Mouse (Mus musculus) right cerebral cortex, postnatal 4 days (tissue): ENCODE measurements at regions not wholly inside any gene's neighbourhood (a gene's known extent, or its start where the extent isn't known, plus 50 kb on each side); places are given as distances from the start of the nearest gene placed in this dataset.
A peak's percentile ranks its signal among the peaks of the same experiment; 100 is the strongest.

Source experiments
- DNase-seq: peaks from one replicate; pipeline ENCODE4 v3.0.0-alpha.2; 2022

- DNase-seq = no peak
These were observed 80.0 kb downstream of the Tbx4 start for GRCm38 (mm10) chr11:85966207-85966606.

- DNase-seq = no peak
These were observed 84.1 kb downstream of the Tbx4 start for GRCm38 (mm10) chr11:85970287-85970686.

GRCm38 (mm10) chr11:85972385-85972784 lies 86.2 kb downstream of the Tbx4 start:
- peak; percentile 53 for DNase-seq

- no peak for DNase-seq
These were observed 87.5 kb downstream of the Tbx4 start for GRCm38 (mm10) chr11:85973736-85974135.

- DNase-seq = no peak
These were observed 90.6 kb downstream of the Tbx4 start for GRCm38 (mm10) chr11:85976693-85977434.

GRCm38 (mm10) chr11:85980388-85980787 lies 94.2 kb downstream of the Tbx4 start:
- no peak for DNase-seq

GRCm38 (mm10) chr11:85981561-85981960 lies 95.3 kb downstream of the Tbx4 start:
- DNase-seq = no peak

GRCm38 (mm10) chr11:85986338-85986737 lies 100.1 kb downstream of the Tbx4 start:
- no peak for DNase-seq

GRCm38 (mm10) chr11:85987181-85987580 lies 101.0 kb downstream of the Tbx4 start:
- DNase-seq = no peak

- no peak for DNase-seq
These were observed 103.3 kb downstream of the Tbx4 start for GRCm38 (mm10) chr11:85989536-85989935.

GRCm38 (mm10) chr11:85989940-85990493 lies 103.8 kb downstream of the Tbx4 start:
- peak; percentile 17 for DNase-seq

GRCm38 (mm10) chr11:85995318-85996095 lies 109.3 kb downstream of the Tbx4 start:
- DNase-seq = peak; percentile 65

GRCm38 (mm10) chr11:85996686-85997085 lies 110.5 kb downstream of the Tbx4 start:
- DNase-seq = no peak

- DNase-seq = no peak
These were observed 117.1 kb downstream of the Tbx4 start for GRCm38 (mm10) chr11:86003341-86003740.

GRCm38 (mm10) chr11:86005284-86005683 lies 119.1 kb downstream of the Tbx4 start:
- no peak for DNase-seq

GRCm38 (mm10) chr11:86005899-86006445 lies 119.8 kb downstream of the Tbx4 start:
- no peak for DNase-seq

- DNase-seq = no peak
These were observed 120.6 kb downstream of the Tbx4 start for GRCm38 (mm10) chr11:86006859-86007258.
